Mouse (Mus musculus): ENCODE results near the gene Trmt13. TPM values are rescaled to one million over a fixed set of nuclear protein-coding genes. Genes with fewer than 3 reads are reported as not detected.
"Not testable (repeated sequence)": the region's sequence is repeated elsewhere in the genome, so short reads cannot be mapped to it uniquely, and the experiment has no call there.

The Trmt13 gene
- total RNA-seq, 2 experiments from 2014 or later: 18.4 to 21.3 TPM

DNA sequence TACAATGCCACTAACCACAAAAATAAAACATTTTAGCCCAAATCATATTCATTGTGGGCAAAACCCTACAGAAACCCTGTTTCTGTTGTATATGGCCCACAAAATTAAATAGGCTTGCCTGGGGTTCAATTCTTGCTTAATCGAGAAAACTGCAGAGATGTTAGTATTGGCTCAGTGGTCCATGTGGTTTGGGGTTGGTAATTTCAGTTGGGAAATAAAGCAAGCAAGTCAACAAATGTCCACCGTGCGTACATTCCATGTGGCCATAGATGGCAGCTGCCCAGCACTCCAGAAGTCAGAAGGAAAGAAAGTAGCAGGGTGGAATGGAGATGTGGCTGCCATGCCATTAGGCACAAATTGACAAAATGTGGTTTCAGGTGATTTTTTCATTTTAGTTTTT is 18.6 kb upstream of the Trmt13 start:
- DNase-seq: no peak

GRCm38 (mm10) chr3:116631459-116631858 is 17.1 kb upstream of the Trmt13 start:
- DNase-seq: no peak

DNA sequence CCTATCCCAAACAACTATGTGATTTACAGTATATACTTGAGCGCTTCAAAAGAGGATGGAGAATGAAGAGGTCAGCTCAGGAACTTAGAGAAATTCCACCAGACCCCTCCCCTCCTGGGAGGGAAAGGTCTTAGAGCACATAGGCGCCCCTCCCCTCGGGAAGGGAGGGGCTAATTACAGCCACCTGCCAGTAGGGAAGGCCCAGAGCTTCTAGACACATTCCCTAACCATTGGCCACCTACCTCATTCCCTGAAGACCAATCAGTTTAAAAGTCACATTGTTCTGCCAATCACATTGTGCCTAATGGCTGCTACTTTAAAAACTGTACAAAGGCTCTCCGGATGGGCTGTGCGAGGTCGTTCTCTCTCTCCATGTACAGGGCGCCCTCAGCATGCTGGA is 8.3 kb upstream of the Trmt13 start:
- DNase-seq: no peak

DNA sequence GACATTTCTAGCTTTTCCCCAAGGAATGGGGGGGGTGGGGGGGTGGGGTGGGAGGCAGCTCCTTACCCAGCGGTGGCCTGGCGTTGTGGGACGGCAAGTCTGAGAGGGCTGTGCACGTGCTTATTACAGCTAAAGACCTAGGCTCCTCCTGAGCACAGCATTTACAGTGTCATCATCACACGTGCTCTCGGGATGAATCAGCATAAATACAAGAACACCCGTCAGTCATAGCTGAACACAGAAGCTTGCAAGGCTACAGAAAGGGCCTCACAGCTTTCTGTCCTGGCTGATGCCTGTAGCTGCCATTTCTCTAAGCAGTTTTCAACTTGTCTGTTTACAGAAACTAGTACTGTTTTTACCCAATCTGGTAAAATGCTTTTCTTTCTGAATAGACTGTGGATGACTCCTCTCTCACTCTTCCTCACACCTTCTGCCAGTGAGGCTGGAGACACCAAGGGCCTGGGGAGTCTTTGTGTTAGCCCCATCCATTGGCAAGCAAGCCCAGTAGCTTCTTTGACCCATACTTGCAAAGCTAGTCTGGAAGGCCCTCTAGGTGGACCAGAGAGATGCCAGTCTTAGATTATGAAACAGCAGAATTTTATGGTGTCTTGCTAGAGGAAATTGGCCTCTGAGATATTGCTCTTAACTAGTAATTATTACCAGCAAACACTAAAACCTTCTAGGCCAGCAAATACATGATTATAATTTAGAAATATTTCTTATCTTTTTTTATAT is 6.4 kb upstream of the Trmt13 start:
- DNase-seq: no peak

DNA sequence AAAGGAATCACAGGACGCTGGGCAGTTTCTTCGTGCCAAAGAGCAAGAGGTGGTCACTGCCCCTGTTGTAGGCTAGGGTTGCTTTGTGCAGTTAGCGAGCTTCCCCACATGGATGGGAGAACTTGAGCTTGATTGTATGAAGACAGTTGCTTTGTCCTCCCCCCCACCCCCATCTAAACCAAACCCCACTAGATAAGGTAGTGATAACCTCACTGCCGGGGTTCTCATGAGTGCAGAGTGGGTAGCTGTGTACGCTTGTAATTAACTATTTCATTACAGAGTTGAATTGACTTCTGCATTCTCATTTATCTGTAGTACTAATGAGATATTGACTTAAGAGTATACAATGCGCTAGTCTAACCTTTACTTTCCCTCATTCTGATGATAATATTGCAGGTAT is 4.5 kb upstream of the Trmt13 start:
- DNase-seq: no peak

DNA sequence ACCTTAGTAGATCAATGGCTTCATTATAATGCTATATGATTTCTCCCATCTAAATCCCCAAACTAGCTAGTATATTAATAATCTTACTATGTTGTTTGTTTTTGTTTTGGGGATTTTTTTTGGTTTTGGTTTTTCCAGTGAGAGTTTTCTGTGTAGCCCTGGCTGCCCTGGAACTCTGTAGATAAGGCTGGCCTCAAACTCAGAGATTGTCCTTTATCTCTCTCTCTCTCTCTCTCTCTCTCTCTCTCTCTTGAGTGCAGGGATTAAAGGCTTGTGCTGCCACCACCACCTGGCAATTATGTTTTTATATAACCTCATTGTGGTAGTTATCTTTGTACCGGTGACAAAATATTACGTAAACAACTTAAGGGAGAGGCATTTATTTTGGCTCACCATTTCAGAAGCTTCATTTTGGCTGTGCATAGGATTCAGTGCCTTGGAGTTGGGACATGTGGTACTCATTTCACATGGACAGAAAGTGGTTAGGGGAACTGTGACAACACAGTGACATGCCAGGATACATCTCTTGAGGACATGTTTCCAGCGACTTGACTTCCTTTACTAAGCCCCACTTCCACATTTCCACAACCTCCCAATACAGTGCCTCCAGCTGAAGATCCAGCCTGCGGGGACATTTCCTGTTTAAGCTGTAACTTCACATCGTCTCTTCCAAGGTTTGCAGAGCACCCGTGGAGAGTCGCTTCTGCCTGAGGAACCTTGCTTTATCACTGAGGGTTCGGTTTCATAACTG is 1.1 kb upstream of the Trmt13 start:
- no peak for DNase-seq

GRCm38 (mm10) chr3:116604570-116604969 is 9.8 kb downstream of the Trmt13 start:
- DNase-seq: no peak

DNA sequence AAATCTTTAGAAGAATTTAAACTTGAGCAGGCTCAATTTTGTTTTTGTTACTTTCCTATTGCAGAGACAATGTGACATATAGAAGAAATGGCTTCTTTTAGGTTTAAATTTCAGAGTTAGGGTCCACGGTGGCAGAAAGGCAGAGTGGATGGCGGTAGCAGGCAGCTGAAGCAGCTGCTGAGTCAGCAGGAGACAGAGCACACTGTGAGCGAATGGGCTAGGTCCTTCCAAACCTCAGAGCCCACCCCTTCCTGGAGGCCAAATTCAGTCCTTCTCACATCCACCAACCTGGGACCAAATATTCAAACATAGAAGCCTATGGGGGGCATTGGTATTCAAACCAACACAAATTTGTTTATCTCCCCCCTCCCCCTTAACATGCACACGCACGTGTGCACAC is 12.6 kb downstream of the Trmt13 start:
- no peak for DNase-seq

GRCm38 (mm10) chr3:116601005-116601404 is 13.4 kb downstream of the Trmt13 start:
- DNase-seq: no peak

GRCm38 (mm10) chr3:116599705-116600104 is 14.7 kb downstream of the Trmt13 start:
- no peak for DNase-seq

DNA sequence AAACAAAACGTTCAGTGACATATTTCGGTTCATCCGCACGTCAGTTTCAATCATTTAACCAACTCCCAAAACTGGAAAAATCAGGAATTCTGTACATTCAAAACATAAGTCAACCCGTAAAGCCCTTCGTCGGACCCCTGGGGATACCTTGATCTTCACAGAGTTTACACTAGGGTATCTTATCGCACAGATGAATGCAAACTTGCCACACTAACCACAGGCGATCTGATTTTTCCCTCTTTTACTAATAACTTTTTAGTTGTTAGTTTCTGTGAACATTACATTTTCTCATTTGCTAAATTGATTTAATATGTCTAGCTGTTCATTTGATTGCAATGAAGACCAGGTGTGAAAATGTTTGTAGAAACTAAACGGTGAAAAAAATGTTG is 18.8 kb downstream of the Trmt13 start:
- DNase-seq: no peak

GRCm38 (mm10) chr3:116594728-116595602 is 19.4 kb downstream of the Trmt13 start, which contains the start of gene Sass6:
Gene Sass6 (plus strand): TSS chr3:116594982.
- peak; percentile 96 to 98 for DNase-seq

- no peak for DNase-seq
These were observed 20.2 kb downstream of the Trmt13 start for GRCm38 (mm10) chr3:116594076-116594727.

DNA sequence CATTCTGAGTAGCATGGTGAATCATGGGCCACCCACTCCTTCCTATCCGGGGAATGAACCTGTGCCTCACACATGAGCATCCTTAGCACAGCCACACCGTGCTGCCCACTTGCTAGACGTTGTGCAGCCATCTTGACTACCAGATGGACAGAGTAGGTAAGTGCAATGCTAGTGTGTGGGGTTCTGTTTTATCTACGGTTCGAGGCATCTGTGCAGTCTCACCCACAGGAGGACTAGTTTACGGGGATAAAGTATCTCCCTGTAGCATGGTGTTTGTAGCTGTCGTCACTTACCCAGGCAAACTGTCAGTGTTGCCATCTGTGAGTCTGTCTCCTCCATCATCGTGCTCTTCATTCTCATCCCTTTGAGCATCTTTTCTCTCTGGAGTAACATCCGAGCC is 32.2 kb downstream of the Trmt13 start:
- no peak for DNase-seq

DNA sequence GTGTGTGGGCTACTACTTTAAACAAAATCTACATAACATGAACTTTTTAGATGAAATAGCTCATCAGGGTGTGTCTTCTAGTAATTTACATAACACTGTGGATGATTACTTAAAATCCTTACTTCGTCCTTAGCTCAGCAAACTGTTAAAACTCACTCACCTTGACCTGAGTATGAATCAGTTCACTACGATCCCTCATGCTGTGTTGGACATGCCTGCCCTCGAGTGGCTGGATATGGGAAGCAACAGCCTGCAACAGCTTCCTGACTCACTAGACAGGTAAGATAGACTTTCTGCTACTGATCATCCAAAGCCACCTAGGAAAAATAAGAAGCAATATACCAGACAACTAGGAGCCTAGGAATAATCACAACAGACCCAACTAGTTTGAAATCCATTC is 37.1 kb downstream of the Trmt13 start:
- DNase-seq: no peak

GRCm38 (mm10) chr3:116570628-116571027 is 43.8 kb downstream of the Trmt13 start:
- no peak for DNase-seq

DNA sequence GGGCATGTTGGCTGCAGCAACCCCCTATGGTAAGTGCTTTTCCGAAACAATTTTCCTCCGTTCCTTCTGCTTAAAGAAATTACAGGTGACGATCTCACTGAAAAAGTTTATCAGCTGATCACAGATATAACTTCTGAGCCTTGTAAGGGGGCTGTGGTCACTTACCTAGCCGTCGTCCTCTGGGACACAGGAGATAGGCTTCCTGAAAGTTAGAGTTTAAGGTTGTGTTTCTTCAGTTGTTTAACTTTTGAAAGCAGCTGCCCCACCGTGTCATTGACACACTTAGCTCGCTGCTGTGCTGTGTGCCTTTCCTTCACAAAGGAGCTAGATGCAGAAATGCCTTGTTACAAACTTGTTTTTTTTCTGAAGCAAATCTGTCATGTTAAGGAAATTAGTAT is 51.3 kb downstream of the Trmt13 start:
- no peak for DNase-seq

DNA sequence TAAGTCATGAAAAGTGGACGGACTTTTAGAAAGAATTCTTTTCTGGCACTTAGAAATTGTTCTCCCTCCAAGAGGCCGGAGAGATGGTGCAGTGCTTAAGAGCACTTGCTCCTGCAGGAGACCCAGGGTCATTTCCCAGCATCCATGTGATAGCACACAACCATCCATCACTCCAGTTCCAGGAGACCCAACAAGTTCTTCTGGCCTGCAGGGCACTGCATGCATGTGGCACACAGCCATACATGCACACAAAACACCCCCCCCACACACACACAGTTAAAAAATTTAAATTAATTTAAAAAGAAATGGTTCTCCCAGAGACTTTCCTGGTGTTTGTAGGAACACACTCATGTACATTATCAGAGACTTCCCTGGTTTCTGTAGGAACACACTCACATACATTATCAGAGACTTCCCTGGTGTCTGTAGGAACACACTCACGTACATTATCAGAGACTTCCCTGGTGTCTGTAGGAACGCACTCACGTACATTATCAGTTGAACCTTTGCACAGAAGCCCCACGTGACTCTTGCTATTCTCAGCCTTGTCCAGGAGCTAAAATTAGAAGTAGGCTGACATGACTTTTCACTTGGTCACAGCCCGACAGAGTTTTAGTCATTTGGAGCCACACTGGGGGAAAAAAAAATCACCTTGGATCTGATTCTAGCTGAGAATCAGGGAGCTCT is 51.8 kb downstream of the Trmt13 start, which contains the start of gene Lrrc39:
Gene Lrrc39, plus strand, starts transcription at position 566 of the 687 bp plus-strand sequence.
- DNase-seq: no peak

- not testable (repeated sequence) for DNase-seq
These were observed 53.1 kb downstream of the Trmt13 start for GRCm38 (mm10) chr3:116561315-116561714.

DNA sequence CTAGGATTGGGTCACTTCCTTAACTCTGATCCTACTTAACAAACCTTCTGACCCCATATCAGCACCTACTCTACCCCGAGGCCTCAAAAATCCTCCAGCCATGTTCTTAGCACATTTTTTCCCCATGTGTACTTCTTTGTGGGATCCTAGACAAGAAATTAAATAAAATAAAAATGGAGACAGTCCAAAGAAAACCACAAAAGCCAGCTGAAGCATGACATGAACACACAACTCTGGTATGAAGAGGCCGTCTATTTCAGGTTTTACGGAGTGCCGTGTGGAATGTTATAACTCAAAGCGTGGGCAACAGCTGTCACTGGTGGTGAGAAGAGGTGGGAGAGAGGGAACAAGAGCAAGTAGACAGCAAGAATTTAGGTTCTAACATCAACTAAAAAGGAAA is 63.0 kb downstream of the Trmt13 start:
- no peak for DNase-seq

DNA sequence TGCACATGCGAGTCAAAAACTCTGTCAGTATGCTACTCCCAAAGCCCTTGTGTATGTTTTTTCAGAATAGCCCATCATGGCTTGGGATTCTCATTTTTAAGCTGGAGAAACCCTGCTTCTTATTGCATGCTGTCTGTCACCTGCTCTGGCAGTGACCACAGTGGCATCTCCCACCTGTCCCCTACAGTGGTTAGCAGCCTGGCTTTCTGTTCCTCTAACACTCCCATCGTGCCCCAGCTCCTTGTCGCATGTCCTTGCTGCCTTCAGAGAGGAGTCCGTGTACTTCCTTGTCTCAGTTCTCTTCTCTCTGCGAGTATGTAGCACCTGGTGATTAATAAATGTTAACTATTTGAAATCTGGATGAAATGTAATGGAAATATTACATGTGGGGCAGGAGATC is 67.0 kb downstream of the Trmt13 start:
- no peak for DNase-seq

- no peak for DNase-seq
These were observed 71.9 kb downstream of the Trmt13 start for GRCm38 (mm10) chr3:116542532-116542931.

All from layer of hippocampus, postnatal 36 days (tissue).